Mouse (Mus musculus): Measurements from ENCODE around the gene Idi1. TPM values are rescaled to one million over a fixed set of nuclear protein-coding genes. Genes with fewer than 3 reads are reported as not detected.

Idi1 gene
- polyA plus RNA-seq, 1 experiment from 2014 or later: 168 TPM

DNA sequence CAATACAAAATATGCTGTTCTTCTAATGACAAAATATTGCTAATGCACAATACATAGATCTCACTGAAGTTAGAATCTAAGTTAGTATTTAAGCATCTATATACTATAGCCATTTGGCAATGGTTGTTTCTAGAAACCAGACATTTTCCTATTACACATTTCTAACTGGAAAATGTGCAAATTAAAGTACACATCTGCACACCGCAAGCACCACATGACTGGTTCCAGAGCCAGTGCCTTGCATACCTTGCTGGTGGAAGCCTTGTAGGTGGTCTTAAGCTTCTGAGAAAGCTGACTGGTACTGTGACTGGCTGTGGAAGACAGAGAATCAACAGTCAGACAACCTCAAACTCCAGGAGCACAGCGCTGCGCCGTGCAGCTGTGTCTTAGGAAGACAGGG, 31.9 kb upstream of the Idi1 start:
- Histone ChIP-seq H3K4me2 (ENCODE audit: low read depth, low read length, severe bottlenecking) (no peak overlapping the region), H3K4me1 (replicated peaks; ENCODE audit: control insufficient read depth, insufficient read depth, low read length) (no peaks in the 10 kb centered on the region), H3K9me3 (ENCODE audit: control insufficient read depth, low read length) (no peaks in the 10 kb centered on the region), H3K27ac (ENCODE audit: low read depth, low read length) (no peak overlapping the region), H3K36me3 (ENCODE audit: control insufficient read depth, insufficient read depth, low read length) (no peaks in the 10 kb centered on the region; the same call in 1 of the 2 replicates), H3K27me3 (ENCODE audit: control insufficient read depth, insufficient read depth, low read length) (no peaks in the 10 kb centered on the region), H3K9ac (ENCODE audit: low read length) (no peak overlapping the region), H3K4me3 (ENCODE audit: low read depth, low read length) (no peak overlapping the region)
- no peak for DNase-seq (ENCODE audit: low spot score)
- no peak for ATAC-seq (replicated peaks; ENCODE audit: low FRiP score)
- 97% methylated on average over 4 of the region's 4 CpGs for WGBS

DNA sequence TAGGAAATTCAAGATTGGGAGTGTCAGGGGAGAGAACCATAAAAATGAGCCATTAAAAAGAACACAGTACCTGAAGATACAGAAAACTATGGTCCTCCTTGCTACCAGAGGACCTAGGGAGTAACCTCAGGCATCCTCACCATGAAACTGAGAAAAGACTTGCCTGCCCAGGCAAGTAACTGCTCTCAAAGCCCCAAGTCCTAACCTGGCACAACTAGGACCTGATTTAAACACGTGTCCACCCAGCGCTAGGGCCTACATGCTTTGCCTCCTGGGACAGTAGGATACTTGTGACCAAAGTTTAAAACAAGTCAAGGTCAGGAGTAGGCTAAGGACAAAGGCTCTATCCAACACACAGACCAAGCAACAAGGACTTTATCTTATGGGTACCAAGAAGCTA, 30.5 kb upstream of the Idi1 start:
- Histone ChIP-seq H3K4me1 (replicated peaks; ENCODE audit: control insufficient read depth, insufficient read depth, low read length) (no peaks in the 10 kb centered on the region), H3K4me2 (ENCODE audit: low read depth, low read length, severe bottlenecking) (no peak overlapping the region), H3K27ac (ENCODE audit: low read depth, low read length) (no peak overlapping the region), H3K4me3 (ENCODE audit: low read depth, low read length) (no peak overlapping the region), H3K27me3 (ENCODE audit: control insufficient read depth, insufficient read depth, low read length) (no peaks in the 10 kb centered on the region), H3K9me3 (ENCODE audit: control insufficient read depth, low read length) (no peaks in the 10 kb centered on the region), H3K36me3 (ENCODE audit: control insufficient read depth, insufficient read depth, low read length) (peaks cover 2% of the 10 kb centered on the region; the same call in 1 of the 2 replicates), H3K9ac (ENCODE audit: low read length) (no peak overlapping the region)
- 100% methylated on average over 2 of the region's 2 CpGs for WGBS
- no peak for DNase-seq (ENCODE audit: low spot score)
- no peak for ATAC-seq (replicated peaks; ENCODE audit: low FRiP score)

DNA sequence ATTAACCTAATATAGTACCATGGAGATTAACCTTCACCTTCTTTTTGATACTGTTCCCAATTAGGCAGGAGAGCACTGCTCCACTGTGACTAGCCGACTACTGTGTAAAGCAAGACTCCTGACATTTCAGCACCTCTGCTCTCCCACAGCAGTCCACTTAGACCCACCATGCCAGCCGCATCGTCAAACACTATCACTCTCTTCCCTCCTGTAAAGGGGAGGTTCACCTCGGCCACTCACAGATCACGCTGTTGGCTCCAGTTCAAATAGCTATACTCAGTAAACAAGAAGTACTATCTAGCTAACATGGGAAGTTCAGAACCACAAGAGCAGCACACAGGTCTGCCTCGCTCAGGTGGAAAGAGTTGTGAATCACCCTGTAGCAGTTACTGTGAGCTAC, 26.8 kb upstream of the Idi1 start:
- H3K27me3 ChIP-seq (ENCODE audit: control insufficient read depth, insufficient read depth, low read length): no peaks in the 10 kb centered on the region
- no peak overlapping the region for H3K9ac ChIP-seq (ENCODE audit: low read length)
- no peak overlapping the region for H3K27ac ChIP-seq (ENCODE audit: low read depth, low read length)
- H3K4me2 ChIP-seq (ENCODE audit: low read depth, low read length, severe bottlenecking): no peak overlapping the region
- H3K9me3 ChIP-seq (ENCODE audit: control insufficient read depth, low read length): no peaks in the 10 kb centered on the region
- no peak overlapping the region for H3K4me3 ChIP-seq (ENCODE audit: low read depth, low read length)
- H3K4me1 ChIP-seq (replicated peaks; ENCODE audit: control insufficient read depth, insufficient read depth, low read length): no peaks in the 10 kb centered on the region
- ATAC-seq (replicated peaks; ENCODE audit: low FRiP score): no peak
- DNase-seq (ENCODE audit: low spot score): no peak
- 94% methylated on average over 6 of the region's 6 CpGs for WGBS
- H3K36me3 ChIP-seq (ENCODE audit: control insufficient read depth, insufficient read depth, low read length): peaks cover 4% of the 10 kb centered on the region; the same call in 1 of the 2 replicates

- Histone ChIP-seq H3K4me1 (replicated peaks; ENCODE audit: control insufficient read depth, insufficient read depth, low read length) (no peaks in the 10 kb centered on the region), H3K9ac (ENCODE audit: low read length) (no peak overlapping the region), H3K4me3 (ENCODE audit: low read depth, low read length) (no peak overlapping the region), H3K9me3 (ENCODE audit: control insufficient read depth, low read length) (no peaks in the 10 kb centered on the region), H3K27ac (ENCODE audit: low read depth, low read length) (no peak overlapping the region), H3K27me3 (ENCODE audit: control insufficient read depth, insufficient read depth, low read length) (no peaks in the 10 kb centered on the region), H3K4me2 (ENCODE audit: low read depth, low read length, severe bottlenecking) (no peak overlapping the region), H3K36me3 (ENCODE audit: control insufficient read depth, insufficient read depth, low read length) (peaks cover 4% of the 10 kb centered on the region; the same call in 1 of the 2 replicates)
- no peak for DNase-seq (ENCODE audit: low spot score)
- no peak for ATAC-seq (replicated peaks; ENCODE audit: low FRiP score)
- 83% methylated on average over 9 of the region's 9 CpGs for WGBS
Observed at GRCm38 (mm10) chr13:8860861-8861260, 24.4 kb upstream of the Idi1 start.

- no peaks in the 10 kb centered on the region for H3K9me3 ChIP-seq (ENCODE audit: control insufficient read depth, low read length)
- DNase-seq (ENCODE audit: low spot score) (no peak), ATAC-seq (replicated peaks; ENCODE audit: low FRiP score) (no peak)
- no peak overlapping the region for H3K4me2 ChIP-seq (ENCODE audit: low read depth, low read length, severe bottlenecking)
- WGBS: 91% methylated on average over 3 of the region's 3 CpGs
- no peaks in the 10 kb centered on the region for H3K27me3 ChIP-seq (ENCODE audit: control insufficient read depth, insufficient read depth, low read length)
- H3K27ac ChIP-seq (ENCODE audit: low read depth, low read length): no peak overlapping the region
- H3K36me3 ChIP-seq (ENCODE audit: control insufficient read depth, insufficient read depth, low read length): peaks cover 2% of the 10 kb centered on the region; the same call in 1 of the 2 replicates
- H3K4me1 ChIP-seq (replicated peaks; ENCODE audit: control insufficient read depth, insufficient read depth, low read length): no peaks in the 10 kb centered on the region
- no peak overlapping the region for H3K9ac ChIP-seq (ENCODE audit: low read length)
- no peak overlapping the region for H3K4me3 ChIP-seq (ENCODE audit: low read depth, low read length)
Observed at GRCm38 (mm10) chr13:8864990-8865389, 20.3 kb upstream of the Idi1 start.

GRCm38 (mm10) chr13:8866612-8867011, 18.7 kb upstream of the Idi1 start:
- Histone ChIP-seq H3K4me2 (ENCODE audit: low read depth, low read length, severe bottlenecking) (no peak overlapping the region), H3K9ac (ENCODE audit: low read length) (no peak overlapping the region), H3K9me3 (ENCODE audit: control insufficient read depth, low read length) (no peaks in the 10 kb centered on the region), H3K36me3 (ENCODE audit: control insufficient read depth, insufficient read depth, low read length) (no peaks in the 10 kb centered on the region), H3K4me3 (ENCODE audit: low read depth, low read length) (no peak overlapping the region), H3K27me3 (ENCODE audit: control insufficient read depth, insufficient read depth, low read length) (no peaks in the 10 kb centered on the region), H3K27ac (ENCODE audit: low read depth, low read length) (no peak overlapping the region), H3K4me1 (replicated peaks; ENCODE audit: control insufficient read depth, insufficient read depth, low read length) (no peaks in the 10 kb centered on the region)
- DNase-seq (ENCODE audit: low spot score) (no peak), ATAC-seq (replicated peaks; ENCODE audit: low FRiP score) (no peak)
- 88% methylated on average over 7 of the region's 7 CpGs for WGBS

GRCm38 (mm10) chr13:8869578-8870157, 15.6 kb upstream of the Idi1 start:
- WGBS: 82% methylated on average over 5 of the region's 5 CpGs
- peak overlapping the region; percentile 58 for H3K4me3 ChIP-seq (ENCODE audit: low read depth, low read length)
- no peaks in the 10 kb centered on the region for H3K36me3 ChIP-seq (ENCODE audit: control insufficient read depth, insufficient read depth, low read length)
- no peaks in the 10 kb centered on the region for H3K27me3 ChIP-seq (ENCODE audit: control insufficient read depth, insufficient read depth, low read length)
- peak overlapping the region; percentile 88 for H3K9ac ChIP-seq (ENCODE audit: low read length)
- ATAC-seq (replicated peaks; ENCODE audit: low FRiP score): no peak
- H3K4me1 ChIP-seq (replicated peaks; ENCODE audit: control insufficient read depth, insufficient read depth, low read length): no peaks in the 10 kb centered on the region
- H3K27ac ChIP-seq (ENCODE audit: low read depth, low read length): no peak overlapping the region; the same call in 1 of the 2 replicates
- DNase-seq (ENCODE audit: low spot score): no peak
- peak overlapping the region; percentile 78 for H3K4me2 ChIP-seq (ENCODE audit: low read depth, low read length, severe bottlenecking)
- H3K9me3 ChIP-seq (ENCODE audit: control insufficient read depth, low read length): no peaks in the 10 kb centered on the region

GRCm38 (mm10) chr13:8870160-8870509, 15.2 kb upstream of the Idi1 start:
- 6% methylated on average over 9 of the region's 9 CpGs for WGBS
- Histone ChIP-seq H3K4me2 (ENCODE audit: low read depth, low read length, severe bottlenecking) (peak overlapping the region; percentile 78), H3K4me3 (ENCODE audit: low read depth, low read length) (peak overlapping the region; percentile 58), H3K27me3 (ENCODE audit: control insufficient read depth, insufficient read depth, low read length) (no peaks in the 10 kb centered on the region), H3K36me3 (ENCODE audit: control insufficient read depth, insufficient read depth, low read length) (no peaks in the 10 kb centered on the region), H3K4me1 (replicated peaks; ENCODE audit: control insufficient read depth, insufficient read depth, low read length) (no peaks in the 10 kb centered on the region), H3K27ac (ENCODE audit: low read depth, low read length) (peak overlapping the region; percentile 96), H3K9me3 (ENCODE audit: control insufficient read depth, low read length) (no peaks in the 10 kb centered on the region), H3K9ac (ENCODE audit: low read length) (peak overlapping the region; percentile 88)
- no peak for ATAC-seq (replicated peaks; ENCODE audit: low FRiP score)
- DNase-seq (ENCODE audit: low spot score): no peak
